Mouse (Mus musculus) intestine, postnatal 0 days (tissue): Measurements from ENCODE around the gene Acvrl1. TPM values are rescaled to one million over a fixed set of nuclear protein-coding genes. Genes with fewer than 3 reads are reported as not detected.
A peak's percentile ranks its signal among the peaks of the same experiment; 100 is the strongest.

ENCODE experiments used
- ATAC-seq: fragments of 200-750 bp; cut with Nextera tagmentation; 2 replicates; pipeline ENCODE4 v1.8.0; 2017; ENCODE audit warnings: mild to moderate bottlenecking, moderate TSS enrichment, moderate library complexity
- H3K27ac ChIP-seq: fragments of 300-500 bp; sonication (generic); 2 replicates; pipeline ENCODE4 v1.5.1; 2014; ENCODE audit warnings: mild to moderate bottlenecking, low read depth, low read length, moderate library complexity
- H3K27me3 ChIP-seq: fragments of 300-500 bp; sonication (generic); replicated peaks from 2 replicates; pipeline ENCODE4 v1.6.1; 2014; ENCODE audit warnings: low read length, mixed read lengths; ENCODE audit not compliant: control insufficient read depth, insufficient read depth
- H3K36me3 ChIP-seq: fragments of 300-500 bp; sonication (generic); 2 replicates; pipeline ENCODE4 v1.6.1; 2014; ENCODE audit warnings: mild to moderate bottlenecking, moderate library complexity; ENCODE audit not compliant: control insufficient read depth, insufficient read depth
- H3K4me1 ChIP-seq: fragments of 300-500 bp; sonication (generic); replicated peaks from 2 replicates; pipeline ENCODE4 v1.6.1; 2014; ENCODE audit warnings: antibody characterized with exemption, low read length, mixed read lengths; ENCODE audit not compliant: control insufficient read depth, insufficient read depth
- H3K4me2 ChIP-seq: fragments of 300-500 bp; sonication (generic); replicated peaks from 2 replicates; pipeline ENCODE4 v1.6.1; 2014; ENCODE audit warnings: low read depth, mild to moderate bottlenecking, moderate library complexity
- H3K4me3 ChIP-seq: fragments of 300-500 bp; sonication (generic); 2 replicates; pipeline ENCODE4 v1.5.1; 2014; ENCODE audit warnings: low read depth, low read length
- H3K9ac ChIP-seq: fragments of 300-500 bp; sonication (generic); 2 replicates; pipeline ENCODE4 v1.6.1; 2014; ENCODE audit warnings: mild to moderate bottlenecking, low read depth, low read length
- H3K9me3 ChIP-seq: fragments of 300-500 bp; sonication (generic); 2 replicates; pipeline ENCODE4 v1.6.1; 2016; ENCODE audit warnings: mixed run types; ENCODE audit not compliant: control insufficient read depth
- CTCF ChIP-seq: sonication (generic); IDR thresholded peaks from 2 replicates; pipeline ENCODE4 v1.5.1; 2016; ENCODE audit warnings: low read depth, mild to moderate bottlenecking, control low read depth, antibody characterized with exemption, moderate library complexity
- WGBS: fragments of 180-500 bp; shearing (Covaris S2); extraction: QIAGEN DNeasy Blood & Tissue Kit; methylation state at CpG from one replicate; pipeline ENCODE4 v1.1.7; 2014; 5-methylcytosine and 5-hydroxymethylcytosine counted together
- microRNA-seq: library from miRNA; unstranded; fragments of <30 nt; microRNA quantifications from one replicate; pipeline ENCODE4, GENCODE M21; 2016
- polyA plus RNA-seq: library from polyadenylated mRNA; unstranded; fragments of >200 nt; fragmentation: Nextera tagmentation; extraction: Ambion mirVana; gene quantifications from 2 replicates; pipeline ENCODE4 v1.2.1, GENCODE M21; 2015

Gene Acvrl1
- polyA plus RNA-seq, 1 experiment from 2014 or later = 13.8 TPM

DNA sequence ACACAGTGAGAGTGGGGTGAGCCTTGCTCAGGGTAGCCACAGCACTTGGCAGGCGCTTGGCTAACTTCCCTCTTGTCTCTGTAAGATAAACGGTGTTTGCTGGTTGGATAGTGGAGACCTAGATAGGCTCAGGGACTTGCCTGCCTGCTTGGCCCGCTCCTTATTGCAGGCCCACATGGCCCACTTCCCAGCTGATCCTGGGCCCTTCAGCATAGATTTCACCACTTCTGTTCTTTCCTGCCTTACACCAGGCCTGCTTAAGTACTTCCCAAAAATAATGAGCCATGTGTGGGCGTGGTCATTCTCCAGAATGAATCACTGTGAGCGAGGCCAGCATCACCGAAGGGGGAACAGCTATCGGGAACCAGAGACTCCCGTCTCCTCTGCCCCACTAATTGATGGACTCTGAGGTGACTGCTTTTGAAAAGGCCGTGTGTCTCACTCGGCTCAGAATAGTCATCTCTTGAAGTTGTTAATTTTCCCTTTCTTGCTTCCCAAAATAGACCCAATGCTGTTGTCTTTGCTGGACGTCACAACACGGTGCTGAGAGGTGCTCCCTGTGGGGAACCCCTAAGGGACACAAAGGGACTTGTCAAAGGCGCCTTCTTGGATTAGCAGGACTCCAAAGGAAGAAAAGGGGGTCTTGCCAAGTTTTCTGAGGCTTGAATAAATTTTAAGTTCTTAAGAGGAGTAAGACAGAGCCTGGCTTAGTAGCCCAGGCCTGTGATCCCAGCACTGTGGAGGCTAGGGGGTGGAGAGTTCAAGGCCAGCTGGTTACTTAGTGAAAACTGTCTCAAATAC, 63.3 kb downstream of the Acvrl1 start:
- Histone ChIP-seq H3K9ac (peak overlapping the region; percentile 7; the same call in 1 of the 2 replicates), H3K27me3 (no peaks in the 10 kb centered on the region), H3K4me3 (no peak overlapping the region), H3K9me3 (no peaks in the 10 kb centered on the region), H3K36me3 (peaks cover 27% of the 10 kb centered on the region; the same call in 1 of the 2 replicates), H3K4me2 (no peak overlapping the region), H3K27ac (peak overlapping the region; percentile 35), H3K4me1 (peaks cover 9% of the 10 kb centered on the region)
- TF ChIP-seq CTCF = no peak
- no peak for ATAC-seq
- 40% methylated on average over 13 of the region's 13 CpGs for WGBS

DNA sequence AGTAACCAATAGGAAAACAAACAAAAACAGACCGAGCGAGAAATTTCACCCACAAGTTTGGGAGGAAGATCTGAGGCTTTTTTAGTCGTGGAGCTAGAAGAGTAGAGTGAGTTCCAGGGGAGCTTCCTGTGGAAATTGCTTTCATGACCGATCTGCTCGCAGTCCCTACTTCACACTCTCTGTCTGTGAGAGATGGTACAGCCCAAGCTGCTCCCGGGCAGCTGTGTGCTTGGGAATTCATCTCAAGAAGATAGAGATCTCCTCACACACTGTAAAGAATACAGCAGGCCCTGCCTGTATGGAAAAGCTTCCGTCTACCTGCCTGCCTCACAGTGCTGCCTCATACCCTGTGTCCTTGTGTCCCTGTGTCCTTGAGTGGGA, 63.9 kb downstream of the Acvrl1 start:
- no peak for ATAC-seq
- peaks cover 28% of the 10 kb centered on the region; the same call in 1 of the 2 replicates for H3K36me3 ChIP-seq
- H3K4me3 ChIP-seq = no peak overlapping the region
- no peaks in the 10 kb centered on the region for H3K27me3 ChIP-seq
- H3K9ac ChIP-seq = no peak overlapping the region
- H3K9me3 ChIP-seq = no peaks in the 10 kb centered on the region
- WGBS = 53% methylated on average over 7 of the region's 7 CpGs
- no peak overlapping the region for H3K27ac ChIP-seq
- no peak overlapping the region for H3K4me2 ChIP-seq
- H3K4me1 ChIP-seq = peaks cover 9% of the 10 kb centered on the region
- TF ChIP-seq CTCF = no peak

DNA sequence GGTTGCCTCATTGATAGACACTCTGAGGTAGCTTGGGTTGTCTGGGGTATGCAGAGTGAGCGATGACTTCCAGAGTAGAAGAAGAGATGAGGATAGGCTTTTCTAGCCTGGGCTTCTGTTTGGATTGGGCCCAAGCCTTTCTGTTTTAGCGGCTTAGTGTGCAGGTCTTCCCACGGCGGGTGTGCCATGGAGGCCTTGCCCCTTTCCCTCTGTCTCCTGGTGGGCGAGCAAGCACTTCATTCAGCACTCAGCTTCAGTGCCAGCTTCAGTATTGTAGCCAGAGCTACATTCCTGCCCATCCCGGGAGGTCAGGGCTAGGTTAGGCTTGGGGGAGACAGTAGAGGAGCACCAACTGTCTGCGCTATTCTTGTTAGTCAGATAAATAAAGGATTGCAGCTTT, 64.3 kb downstream of the Acvrl1 start:
- TF ChIP-seq CTCF = no peak
- no peak overlapping the region for H3K27ac ChIP-seq
- H3K9ac ChIP-seq = no peak overlapping the region
- no peak overlapping the region for H3K4me3 ChIP-seq
- 74% methylated on average over 7 of the region's 7 CpGs for WGBS
- H3K36me3 ChIP-seq = peaks cover 31% of the 10 kb centered on the region; the same call in 1 of the 2 replicates
- no peak overlapping the region for H3K4me2 ChIP-seq
- no peaks in the 10 kb centered on the region for H3K9me3 ChIP-seq
- no peak for ATAC-seq
- H3K27me3 ChIP-seq = no peaks in the 10 kb centered on the region
- H3K4me1 ChIP-seq = peaks cover 9% of the 10 kb centered on the region

DNA sequence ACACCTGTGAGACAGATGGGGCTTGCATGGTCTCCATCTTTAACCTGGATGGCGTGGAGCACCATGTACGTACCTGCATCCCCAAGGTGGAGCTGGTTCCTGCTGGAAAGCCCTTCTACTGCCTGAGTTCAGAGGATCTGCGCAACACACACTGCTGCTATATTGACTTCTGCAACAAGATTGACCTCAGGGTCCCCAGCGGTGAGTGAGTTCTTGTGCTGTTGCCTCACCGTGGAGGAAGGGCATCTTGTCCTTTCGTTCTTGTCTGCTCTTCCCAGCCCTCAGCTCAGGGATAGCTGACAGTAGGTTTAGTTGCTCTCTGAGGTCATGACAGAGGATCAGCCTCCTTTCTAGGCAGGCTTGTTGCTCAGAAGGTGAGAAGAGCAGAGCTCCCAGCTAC, 65.6 kb downstream of the Acvrl1 start:
- no peak overlapping the region for H3K4me2 ChIP-seq
- no peaks in the 10 kb centered on the region for H3K9me3 ChIP-seq
- 70% methylated on average over 6 of the region's 6 CpGs for WGBS
- H3K27ac ChIP-seq = peak overlapping the region; percentile 78
- H3K4me3 ChIP-seq = no peak overlapping the region
- H3K36me3 ChIP-seq = peaks cover 35% of the 10 kb centered on the region
- H3K27me3 ChIP-seq = no peaks in the 10 kb centered on the region
- no peak for TF ChIP-seq CTCF
- no peak for ATAC-seq
- peaks cover 9% of the 10 kb centered on the region for H3K4me1 ChIP-seq
- no peak overlapping the region for H3K9ac ChIP-seq

Small RNAs within 50 kb of the gene (microRNA-seq; reads per million reads assigned to microRNA genes)
- gene Mir6962 = not detected

Other genes with a start within 250 kb of the Acvrl1 start
- gene Gm47841, start 81.1 kb upstream of the Acvrl1 start, polyA plus RNA-seq = not detected in 2 replicates
- 0.16 and 0.33 TPM in 2 replicates for gene Fignl2, start 50.0 kb upstream of the Acvrl1 start, polyA plus RNA-seq
- not detected in 2 replicates for gene Ankrd33, start 12.8 kb upstream of the Acvrl1 start, polyA plus RNA-seq
- 6.0 and 6.8 TPM in 2 replicates for gene Acvr1b, start 45.5 kb downstream of the Acvrl1 start, polyA plus RNA-seq
- gene Grasp, start 95.7 kb downstream of the Acvrl1 start, polyA plus RNA-seq = 1.7 and 2.0 TPM in 2 replicates
- gene Nr4a1, start 125.7 kb downstream of the Acvrl1 start, polyA plus RNA-seq = 5.9 and 10.0 TPM in 2 replicates
- 46.5 and 50.9 TPM in 2 replicates for gene Atg101, start 155.8 kb downstream of the Acvrl1 start, polyA plus RNA-seq
- 0.48 and 0.77 TPM in 2 replicates for gene 6030408B16Rik, start 164.7 kb downstream of the Acvrl1 start, polyA plus RNA-seq
- gene Krt80, start 241.6 kb downstream of the Acvrl1 start, polyA plus RNA-seq = 0.40 and 0.61 TPM in 2 replicates